Mouse (Mus musculus): ENCODE results near the gene Pole3. TPM values are rescaled to one million over a fixed set of nuclear protein-coding genes. Genes with fewer than 3 reads are reported as not detected.
A peak's percentile ranks its signal among the peaks of the same experiment; 100 is the strongest.

Gene Pole3
- polyA plus RNA-seq, 2 experiments from 2014 or later: 31.6 to 33.3 TPM

- peak; percentile 10 for ATAC-seq
These were observed 6.3 kb downstream of the Pole3 start for GRCm38 (mm10) chr4:62518416-62519121.

- ATAC-seq: no peak
These were observed 7.1 kb downstream of the Pole3 start for GRCm38 (mm10) chr4:62517538-62518415.

GRCm38 (mm10) chr4:62517046-62517445, 7.8 kb downstream of the Pole3 start:
- no peak for ATAC-seq

GRCm38 (mm10) chr4:62516579-62516978, 8.3 kb downstream of the Pole3 start:
- no peak for ATAC-seq

GRCm38 (mm10) chr4:62516079-62516478, 8.8 kb downstream of the Pole3 start:
- no peak for ATAC-seq

- no peak for ATAC-seq
These were observed 9.4 kb downstream of the Pole3 start for GRCm38 (mm10) chr4:62515490-62515889.

- ATAC-seq: no peak
These were observed 9.9 kb downstream of the Pole3 start for GRCm38 (mm10) chr4:62514995-62515394.

GRCm38 (mm10) chr4:62513998-62514506, 10.8 kb downstream of the Pole3 start:
- ATAC-seq: no peak

GRCm38 (mm10) chr4:62509946-62510345, 14.9 kb downstream of the Pole3 start:
- ATAC-seq: no peak

- no peak for ATAC-seq
These were observed 16.0 kb downstream of the Pole3 start for GRCm38 (mm10) chr4:62508839-62509238.

GRCm38 (mm10) chr4:62506798-62507197, 18.1 kb downstream of the Pole3 start:
- peak; percentile 60 for ATAC-seq

GRCm38 (mm10) chr4:62505991-62506390, 18.9 kb downstream of the Pole3 start:
- no peak for ATAC-seq

- no peak for ATAC-seq
These were observed 21.4 kb downstream of the Pole3 start, which contains the start of gene Hdhd3 for GRCm38 (mm10) chr4:62503374-62503970. Hdhd3 (minus strand) TSS chr4:62503467.

- ATAC-seq: no peak
These were observed 21.9 kb downstream of the Pole3 start for GRCm38 (mm10) chr4:62502969-62503368.

GRCm38 (mm10) chr4:62501964-62502732, 22.7 kb downstream of the Pole3 start:
- ATAC-seq: peak; percentile 77

GRCm38 (mm10) chr4:62501534-62501933, 23.3 kb downstream of the Pole3 start:
- no peak for ATAC-seq

GRCm38 (mm10) chr4:62500799-62501198, 24.1 kb downstream of the Pole3 start:
- no peak for ATAC-seq

GRCm38 (mm10) chr4:62496815-62497214, 28.1 kb downstream of the Pole3 start:
- no peak for ATAC-seq

GRCm38 (mm10) chr4:62495946-62496345, 28.9 kb downstream of the Pole3 start:
- no peak for ATAC-seq

GRCm38 (mm10) chr4:62494230-62494629, 30.6 kb downstream of the Pole3 start:
- ATAC-seq: no peak

GRCm38 (mm10) chr4:62492682-62493081, 32.2 kb downstream of the Pole3 start:
- ATAC-seq: no peak

- ATAC-seq: no peak
These were observed 37.0 kb downstream of the Pole3 start for GRCm38 (mm10) chr4:62487914-62488313.

All from activated CD4-positive, CD25-positive, alpha-beta regulatory T cell, adult 4 months (primary cell).